Mouse (Mus musculus) thymus, adult 2 months (tissue): ENCODE results near the gene Gm20865. TPM values are rescaled to one million over a fixed set of nuclear protein-coding genes. Genes with fewer than 3 reads are reported as not detected.
"Not testable (repeated sequence)": the region's sequence is repeated elsewhere in the genome, so short reads cannot be mapped to it uniquely, and the experiment has no call there.

Experiments
- DNase-seq: peaks from one replicate; pipeline ENCODE4 v3.0.0; 2021
- H3K27ac ChIP-seq: fragments of 200-500 bp; 2 replicates; pipeline ENCODE4 v1.5.1; 2012; ENCODE audit warnings: low read length, control low read depth; ENCODE audit not compliant: control insufficient read depth, insufficient read depth
- H3K27me3 ChIP-seq: fragments of 200-500 bp; 2 replicates; pipeline ENCODE4 v1.6.1; 2012; ENCODE audit warnings: mild to moderate bottlenecking, low read length, moderate library complexity, mixed read lengths; ENCODE audit not compliant: control insufficient read depth, insufficient read depth
- H3K36me3 ChIP-seq: fragments of 200-500 bp; 2 replicates; pipeline ENCODE4 v1.6.1; 2012; ENCODE audit warnings: mild to moderate bottlenecking, low read length, moderate library complexity; ENCODE audit not compliant: control insufficient read depth, insufficient read depth
- H3K4me1 ChIP-seq: fragments of 200-500 bp; replicated peaks from 2 replicates; pipeline ENCODE4 v1.6.1; 2012; ENCODE audit warnings: low read length; ENCODE audit not compliant: control insufficient read depth, insufficient read depth
- H3K4me3 ChIP-seq: fragments of 200-500 bp; 2 replicates; pipeline ENCODE4 v1.5.1; 2012; ENCODE audit warnings: mild to moderate bottlenecking, low read length, control low read depth, moderate library complexity; ENCODE audit not compliant: control insufficient read depth, insufficient read depth
- WGBS: fragments of 180-500 bp; shearing (Covaris S2); methylation state at CpG from one replicate; pipeline ENCODE4 v1.1.7; 2018; 5-methylcytosine and 5-hydroxymethylcytosine counted together
- polyA plus RNA-seq: library from polyadenylated mRNA; depleted of rRNA; stranded (reverse); fragments of >200 nt; gene quantifications from 2 replicates; pipeline ENCODE4 v1.2.3, GENCODE M21; 2012; rRNA removed

Gene Gm20865
- not detected in 2 replicates for polyA plus RNA-seq

DNA sequence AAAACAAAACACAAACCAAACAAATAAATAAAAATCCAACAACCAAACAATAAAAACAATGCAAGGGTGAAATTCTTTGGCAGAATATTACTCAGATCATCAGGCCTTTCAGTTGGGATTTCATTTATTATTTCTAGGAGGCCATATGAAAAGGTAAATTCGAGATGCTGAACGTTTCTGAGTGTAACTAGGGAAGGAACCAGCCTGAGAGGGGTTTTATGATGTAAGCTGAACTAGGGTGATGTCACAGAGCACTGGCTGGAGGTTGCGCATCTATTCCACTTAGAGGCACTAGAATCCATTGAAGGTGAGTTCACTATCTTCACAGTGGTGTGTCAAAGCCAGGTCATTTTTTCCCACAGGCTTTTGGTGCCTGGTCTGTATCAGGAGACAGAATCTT lies at the start of gene Gm20865:
TSS of gene Gm20865 (plus strand) at position 301 of the 400 bp plus-strand sequence.
- H3K27ac ChIP-seq, H3K4me3 ChIP-seq, H3K27me3 ChIP-seq, DNase-seq, H3K36me3 ChIP-seq, H3K4me1 ChIP-seq: not testable (repeated sequence)
- no CpG with 5 or more reads among the region's 3 CpGs for WGBS

Other genes with a start within 250 kb of the Gm20865 start
- gene Gm29866, start 247.9 kb upstream of the Gm20865 start, polyA plus RNA-seq, result not detected in 2 replicates
- gene Gm20909, start 77.0 kb upstream of the Gm20865 start, polyA plus RNA-seq, result not detected in 2 replicates